Mouse (Mus musculus) frontal cortex, postnatal 14 days (tissue): ENCODE data around the gene Thyn1.

ENCODE experiments used
- DNase-seq, 2 experiments: peaks; one replicate each; pipeline ENCODE4 v3.0.0; 2022; ENCODE audit warnings: low spot score in 2 of 2

Thyn1 gene

GRCm38 (mm10) chr9:26999461-27000395 is at the start of gene Thyn1, which contains the start of gene Acad8:
Thyn1 (plus strand) TSS chr9:26999710.
Acad8 (minus strand) TSS chr9:26999566.
- peak; percentile 93 to 95 for DNase-seq

- DNase-seq = no peak
Measured at GRCm38 (mm10) chr9:26977754-26978153, 21.8 kb upstream of the Thyn1 start.

GRCm38 (mm10) chr9:26978776-26979175 is 20.7 kb upstream of the Thyn1 start:
- DNase-seq = no peak

- DNase-seq = no peak
Measured at GRCm38 (mm10) chr9:26985090-26985613, 14.4 kb upstream of the Thyn1 start.

- no peak for DNase-seq
Measured at GRCm38 (mm10) chr9:26985668-26986277, 13.7 kb upstream of the Thyn1 start.

DNA sequence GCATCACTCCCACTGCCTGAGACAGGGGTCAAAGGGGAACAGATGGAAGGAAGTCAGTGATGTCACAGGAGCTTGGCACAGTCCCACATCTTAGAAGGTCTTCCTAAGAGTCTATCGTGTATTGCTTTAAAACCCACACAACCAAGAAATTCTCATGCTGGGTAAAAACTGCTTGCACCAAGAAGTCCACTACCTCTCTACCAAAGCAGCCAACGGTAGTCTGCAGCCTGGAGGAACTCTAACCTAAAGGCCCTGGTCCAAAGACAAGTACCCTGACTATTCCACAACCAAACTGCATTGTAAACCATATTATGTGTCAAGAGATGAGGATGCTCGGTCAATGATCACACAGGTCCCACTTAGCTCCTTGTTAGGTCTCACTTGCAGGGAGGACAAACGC is 9.3 kb upstream of the Thyn1 start:
- no peak for DNase-seq

DNA sequence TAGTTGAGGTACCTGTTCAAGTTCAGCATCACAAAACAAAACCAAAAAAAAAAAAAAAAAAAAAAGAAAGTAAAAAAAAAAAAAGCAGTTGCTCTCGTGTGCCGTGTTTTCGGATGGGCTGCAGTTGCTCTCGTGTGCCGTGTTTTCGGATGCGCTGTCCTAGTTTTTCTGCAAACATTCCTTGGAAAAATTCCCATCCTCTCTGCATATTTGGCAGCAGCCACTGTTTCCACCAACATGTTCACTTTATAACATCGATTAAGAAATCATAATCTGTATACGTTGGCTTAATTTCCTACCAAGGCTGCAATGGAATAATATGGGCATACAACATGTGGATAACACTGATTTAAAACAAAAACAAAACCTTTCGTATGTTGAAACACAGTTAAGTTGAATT is 6.4 kb upstream of the Thyn1 start:
- no peak for DNase-seq

DNA sequence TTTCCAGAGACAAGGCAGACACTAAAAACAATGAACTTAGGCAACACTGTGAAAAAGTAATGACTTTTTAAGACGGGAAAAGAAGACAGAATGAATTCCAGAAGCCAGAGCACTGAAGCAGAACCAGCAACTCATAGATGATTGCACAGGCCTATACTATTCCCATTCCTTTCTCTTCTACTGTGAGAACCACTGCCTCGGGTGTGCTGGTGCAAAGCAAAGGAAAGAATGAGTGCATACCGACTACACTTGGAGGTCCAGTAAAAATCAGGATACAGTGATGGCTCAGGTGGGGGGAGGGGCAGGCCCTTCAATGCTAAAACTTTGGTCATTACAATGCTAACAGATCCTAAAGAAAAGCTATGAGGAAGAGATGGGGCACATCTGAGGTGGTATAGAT is 5.6 kb upstream of the Thyn1 start:
- no peak for DNase-seq

GRCm38 (mm10) chr9:26997062-26997461 is 2.4 kb upstream of the Thyn1 start:
- no peak for DNase-seq

- no peak for DNase-seq
Measured at GRCm38 (mm10) chr9:26997501-26997900, 2.0 kb upstream of the Thyn1 start.

DNA sequence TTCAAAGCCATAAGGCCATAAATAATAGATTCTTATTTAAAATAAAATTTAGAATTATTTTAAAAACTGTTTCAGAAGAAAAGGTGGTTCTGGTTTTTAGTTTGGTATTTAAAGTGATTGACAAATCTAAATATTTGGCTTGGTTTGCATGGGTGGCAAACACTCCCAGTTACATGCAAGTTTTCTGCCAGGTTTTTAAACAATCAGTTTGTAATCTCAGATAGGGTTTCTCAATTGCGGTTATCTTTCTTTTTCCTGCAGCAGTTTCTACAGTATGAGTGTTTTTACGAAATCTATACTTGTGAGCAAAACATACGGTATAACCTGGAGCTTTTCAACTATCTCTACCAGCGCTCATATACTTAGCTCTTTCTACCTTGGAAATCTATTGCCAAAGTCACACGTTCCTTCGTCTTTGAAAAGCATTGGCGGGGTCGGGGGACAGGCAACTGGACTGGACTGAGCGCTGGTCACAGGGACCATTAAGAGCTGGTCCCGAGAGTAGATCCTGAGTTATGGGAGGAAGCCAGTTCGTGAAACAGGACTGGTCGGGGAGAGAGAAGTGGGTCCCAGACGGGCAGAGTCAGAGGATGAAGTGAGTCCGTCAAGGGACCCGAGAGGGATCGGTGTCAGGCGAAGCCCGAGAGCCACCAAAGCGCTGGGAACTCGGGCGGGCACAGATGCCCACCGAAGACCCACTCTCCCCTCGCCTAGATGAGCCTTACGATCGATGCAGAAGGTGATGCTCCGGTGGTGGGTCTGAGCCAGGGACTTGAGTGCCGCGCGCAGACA is 645 bp upstream of the Thyn1 start:
- no peak for DNase-seq

GRCm38 (mm10) chr9:27005231-27005630 is 5.7 kb downstream of the Thyn1 start:
- DNase-seq = no peak

GRCm38 (mm10) chr9:27005933-27006332 is 6.4 kb downstream of the Thyn1 start:
- no peak for DNase-seq

GRCm38 (mm10) chr9:27006866-27007265 is 7.4 kb downstream of the Thyn1 start:
- no peak for DNase-seq

GRCm38 (mm10) chr9:27009231-27009630 is 9.7 kb downstream of the Thyn1 start:
- no peak for DNase-seq

DNA sequence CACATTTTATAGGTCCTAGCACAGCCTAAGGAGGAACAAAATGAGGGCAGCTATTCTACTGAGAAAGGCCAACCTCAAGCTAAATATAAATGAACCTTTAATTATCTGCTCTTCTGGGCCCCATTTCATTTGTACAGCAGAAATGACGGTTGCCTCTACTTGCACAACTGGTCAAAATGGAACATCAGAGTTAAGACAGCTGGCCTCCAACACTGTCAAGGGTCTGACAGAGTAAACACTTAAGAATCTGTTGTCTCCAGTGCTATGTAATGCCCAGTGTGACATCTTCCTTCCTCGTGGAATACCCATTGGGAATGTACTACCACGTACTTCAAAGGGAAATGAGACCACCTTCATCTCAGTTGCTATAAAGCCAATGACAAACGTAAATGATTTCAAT is 12.1 kb downstream of the Thyn1 start:
- no peak for DNase-seq

GRCm38 (mm10) chr9:27018961-27019360 is 19.5 kb downstream of the Thyn1 start:
- DNase-seq = no peak

DNA sequence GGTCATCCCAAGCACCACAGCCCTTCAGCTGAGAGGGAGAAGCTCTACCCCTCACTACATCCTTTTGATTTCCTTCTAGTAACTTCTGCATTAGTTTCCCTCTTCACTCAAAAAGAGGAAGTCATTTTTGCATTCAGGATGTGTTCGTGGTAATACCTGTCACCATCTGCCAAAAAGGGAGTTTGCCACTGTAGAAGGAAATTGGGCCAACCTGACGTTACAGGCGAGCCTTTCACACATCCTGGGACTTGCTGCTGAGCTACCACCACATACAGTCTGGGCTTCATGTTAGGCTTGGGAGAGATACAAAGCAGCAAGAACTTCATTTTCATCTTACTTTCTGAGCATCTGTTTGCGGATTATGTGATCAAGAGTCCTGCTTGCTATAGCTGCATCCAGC is 24.2 kb downstream of the Thyn1 start:
- DNase-seq = no peak

DNA sequence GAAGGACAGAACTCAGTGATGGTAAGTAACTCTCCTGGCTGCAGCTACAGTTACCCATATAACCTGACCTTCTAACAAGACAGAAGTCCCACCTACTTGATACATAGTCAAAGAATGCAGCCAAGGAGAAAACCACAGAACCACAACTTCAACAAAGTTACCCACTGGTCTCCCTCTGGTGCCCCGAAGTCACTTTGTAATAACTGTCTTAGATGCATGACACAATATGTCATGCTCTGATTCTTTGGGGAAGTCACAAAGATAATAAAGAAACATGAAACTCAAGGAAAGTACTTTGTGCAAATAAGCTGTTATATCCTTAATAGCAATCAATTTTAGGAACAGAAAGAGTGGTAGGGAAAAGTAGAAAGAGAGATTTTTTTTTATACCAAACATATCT is 27.2 kb downstream of the Thyn1 start:
- DNase-seq = no peak

DNA sequence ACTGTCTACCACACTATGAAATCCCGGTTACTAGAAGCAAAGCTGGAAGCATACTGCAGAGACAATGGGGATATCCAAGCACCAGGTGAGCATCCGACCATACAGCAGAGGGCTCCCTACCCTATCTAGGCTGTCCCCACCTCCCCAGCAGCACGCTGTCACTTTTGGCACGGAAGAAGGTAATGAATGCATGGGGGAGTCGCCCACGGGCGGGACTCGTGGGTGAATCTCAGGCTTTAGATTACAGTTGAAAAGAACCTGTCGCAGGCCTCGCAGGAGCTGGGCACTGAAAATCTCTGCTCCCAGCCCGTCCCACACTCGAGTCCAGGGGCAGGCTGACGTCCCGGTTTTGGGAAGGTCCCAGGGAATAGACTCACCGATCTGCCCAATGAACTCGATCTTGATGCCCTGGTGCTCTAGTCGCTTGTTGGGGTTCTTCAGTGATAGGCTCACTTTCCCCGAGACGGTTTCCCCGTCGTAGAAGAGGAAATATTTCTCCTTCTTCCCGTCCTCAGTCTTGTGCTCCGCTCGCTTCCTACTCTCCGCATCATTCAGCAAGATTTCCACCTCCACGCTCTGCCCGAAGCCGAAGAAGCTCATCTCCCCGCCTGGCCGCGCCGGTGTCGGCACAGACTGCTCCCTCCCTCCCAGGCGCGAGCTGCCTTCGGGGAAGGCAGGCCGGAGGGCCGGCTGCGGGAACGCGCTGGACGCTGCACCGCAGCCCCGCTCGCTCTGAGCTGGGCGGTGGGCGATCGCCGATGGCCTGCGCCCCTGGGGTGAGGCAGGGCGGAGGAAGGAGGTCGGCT is 29.7 kb downstream of the Thyn1 start:
- peak; percentile 46 to 47 for DNase-seq
